Mouse (Mus musculus): ENCODE data around the gene Majin. TPM values are rescaled to one million over a fixed set of nuclear protein-coding genes. Genes with fewer than 3 reads are reported as not detected.

Majin gene
- polyA plus RNA-seq, 1 experiment from 2014 or later, result not detected

DNA sequence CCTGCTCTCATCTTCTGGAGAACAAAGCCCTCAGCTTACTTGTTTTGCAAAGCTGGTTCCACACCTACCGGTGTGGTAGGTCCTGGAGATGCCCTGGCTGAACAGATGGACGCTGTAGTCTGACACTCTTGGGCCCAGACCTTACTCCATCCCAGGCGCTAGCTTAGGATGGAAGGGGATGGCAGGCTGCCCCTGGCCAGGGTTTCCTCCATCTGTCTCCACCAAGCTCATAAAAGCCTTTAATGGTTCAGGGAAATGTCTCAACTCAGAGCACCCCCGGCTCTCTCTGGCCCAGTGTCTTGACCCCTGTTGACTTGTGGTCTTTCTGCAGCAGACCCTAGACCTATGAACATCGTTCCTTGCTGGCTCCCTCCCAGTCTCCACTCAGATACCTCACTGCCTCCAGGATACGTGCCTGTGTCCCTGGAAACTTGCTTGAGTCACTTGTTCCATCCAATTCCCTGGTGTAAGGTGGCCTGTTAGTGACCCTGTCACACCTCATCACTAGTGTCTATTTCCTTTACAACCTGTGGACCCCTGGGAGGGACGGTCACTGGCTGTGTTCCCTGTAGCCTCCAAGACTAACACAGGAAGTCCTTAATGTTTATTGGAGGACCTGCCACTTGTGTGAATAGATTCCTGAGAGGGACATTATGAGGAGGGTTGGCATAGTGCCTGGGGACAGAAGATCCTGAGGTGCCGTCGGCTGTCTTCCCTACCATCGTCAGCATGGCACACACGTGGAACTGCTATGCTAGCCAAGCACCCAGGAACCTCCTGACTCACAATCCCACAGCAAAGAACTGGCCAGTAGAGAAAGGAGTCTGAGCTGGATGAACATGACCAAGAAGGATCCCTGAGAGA, 83.3 kb downstream of the Majin start:
- peaks cover 9% of the 10 kb centered on the region; the same call in 1 of the 2 replicates for H3K27me3 ChIP-seq
- ATAC-seq, result peak; percentile 13; the same call in 1 of the 2 replicates
- no peak overlapping the region for H3K4me3 ChIP-seq
- H3K36me3 ChIP-seq (ENCODE audit: poor library complexity, severe bottlenecking), result peaks cover 4% of the 10 kb centered on the region; the same call in 1 of the 2 replicates
- H3K9me3 ChIP-seq (replicated peaks), result no peaks in the 10 kb centered on the region
- H3K27ac ChIP-seq, result no peak overlapping the region
- no peak overlapping the region for H3K9ac ChIP-seq
- H3K4me1 ChIP-seq, result no peaks in the 10 kb centered on the region
- no peak overlapping the region for H3K4me2 ChIP-seq
- 78% methylated on average over 11 of the region's 11 CpGs for WGBS

DNA sequence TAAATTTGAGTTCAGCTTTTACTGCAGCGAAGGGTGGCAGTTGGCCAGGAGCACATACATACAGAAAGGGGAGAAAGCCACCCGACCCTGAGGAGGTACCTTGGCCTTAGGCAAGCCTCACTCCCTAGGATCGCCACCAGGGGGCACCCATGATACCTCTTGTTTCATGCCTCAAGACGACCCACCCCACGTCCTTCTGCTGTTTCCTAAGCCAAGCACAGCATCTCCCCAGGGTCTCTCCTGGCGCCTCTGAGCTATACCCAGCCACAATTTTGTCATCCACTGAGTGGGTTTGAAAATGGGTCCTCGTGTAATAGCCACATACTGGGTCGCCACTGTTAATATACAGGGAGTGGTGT, 84.0 kb downstream of the Majin start:
- no peak overlapping the region for H3K4me2 ChIP-seq
- H3K27ac ChIP-seq, result no peak overlapping the region
- peaks cover 9% of the 10 kb centered on the region; the same call in 1 of the 2 replicates for H3K27me3 ChIP-seq
- H3K9ac ChIP-seq, result no peak overlapping the region
- H3K4me1 ChIP-seq, result no peaks in the 10 kb centered on the region
- 13% methylated on average over 8 of the region's 8 CpGs for WGBS
- H3K4me3 ChIP-seq, result no peak overlapping the region
- no peaks in the 10 kb centered on the region for H3K9me3 ChIP-seq (replicated peaks)
- no peaks in the 10 kb centered on the region for H3K36me3 ChIP-seq (ENCODE audit: poor library complexity, severe bottlenecking)
- peak; percentile 78 for ATAC-seq

DNA sequence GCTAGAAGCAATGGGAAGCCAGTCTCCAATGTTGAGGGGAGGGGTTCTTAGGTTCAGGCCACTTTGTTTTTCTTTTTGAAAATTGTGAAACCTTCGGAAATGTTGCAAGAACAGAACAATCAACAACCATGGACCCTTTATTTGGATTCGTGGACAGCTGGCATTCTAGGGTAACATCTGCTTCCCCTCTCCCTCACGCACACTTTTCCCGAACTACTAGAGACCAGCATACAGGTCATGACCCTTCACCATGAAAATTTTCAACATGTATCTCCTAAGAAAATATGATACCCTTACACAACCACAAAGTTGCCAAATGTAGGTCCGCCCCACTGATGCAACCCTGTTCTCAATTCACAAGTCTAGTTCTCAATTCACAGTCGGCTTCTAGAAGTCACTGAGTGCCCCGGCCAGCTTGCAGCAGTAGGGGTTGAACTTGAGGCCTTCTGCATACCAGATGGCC, 84.5 kb downstream of the Majin start:
- 89% methylated on average over 7 of the region's 7 CpGs for WGBS
- ATAC-seq, result no peak
- H3K4me1 ChIP-seq, result no peaks in the 10 kb centered on the region

GRCm38 (mm10) chr19:6269798-6270475, 85.7 kb downstream of the Majin start:
- WGBS, result 91% methylated on average over 8 of the region's 8 CpGs
- H3K27me3 ChIP-seq, result peaks cover 9% of the 10 kb centered on the region; the same call in 1 of the 2 replicates

More for the DNA sequence above, 84.5 kb downstream of the Majin start:
- Histone ChIP-seq H3K27me3 (peaks cover 9% of the 10 kb centered on the region; the same call in 1 of the 2 replicates), H3K9ac (no peak overlapping the region), H3K4me3 (no peak overlapping the region), H3K36me3 (ENCODE audit: poor library complexity, severe bottlenecking) (no peaks in the 10 kb centered on the region), H3K4me2 (no peak overlapping the region), H3K27ac (no peak overlapping the region), H3K9me3 (replicated peaks) (no peaks in the 10 kb centered on the region)

GRCm38 (mm10) chr19:6270661-6271060, 86.5 kb downstream of the Majin start:
- Histone ChIP-seq H3K27ac (no peak overlapping the region), H3K4me3 (no peak overlapping the region), H3K27me3 (peaks cover 9% of the 10 kb centered on the region; the same call in 1 of the 2 replicates), H3K36me3 (ENCODE audit: poor library complexity, severe bottlenecking) (no peaks in the 10 kb centered on the region), H3K9ac (peak overlapping the region; percentile 57), H3K9me3 (replicated peaks) (no peaks in the 10 kb centered on the region), H3K4me2 (no peak overlapping the region), H3K4me1 (peaks cover 6% of the 10 kb centered on the region)
- WGBS, result 61% methylated on average over 9 of the region's 9 CpGs
- no peak for ATAC-seq

More at GRCm38 (mm10) chr19:6269798-6270475, 85.7 kb downstream of the Majin start:
- H3K4me3 ChIP-seq, result no peak overlapping the region
- H3K9me3 ChIP-seq (replicated peaks), result no peaks in the 10 kb centered on the region
- no peak overlapping the region for H3K9ac ChIP-seq
- H3K4me2 ChIP-seq, result no peak overlapping the region
- no peaks in the 10 kb centered on the region for H3K36me3 ChIP-seq (ENCODE audit: poor library complexity, severe bottlenecking)
- no peak for ATAC-seq
- H3K27ac ChIP-seq, result no peak overlapping the region
- H3K4me1 ChIP-seq, result no peaks in the 10 kb centered on the region

GRCm38 (mm10) chr19:6271206-6271605, 87.0 kb downstream of the Majin start:
- Histone ChIP-seq H3K9me3 (replicated peaks) (no peaks in the 10 kb centered on the region), H3K4me2 (no peak overlapping the region), H3K4me3 (no peak overlapping the region), H3K27ac (no peak overlapping the region), H3K9ac (peak overlapping the region; percentile 57), H3K27me3 (peaks cover 9% of the 10 kb centered on the region; the same call in 1 of the 2 replicates), H3K36me3 (ENCODE audit: poor library complexity, severe bottlenecking) (no peaks in the 10 kb centered on the region), H3K4me1 (peaks cover 11% of the 10 kb centered on the region)
- ATAC-seq, result no peak
- 33% methylated on average over 8 of the region's 8 CpGs for WGBS

DNA sequence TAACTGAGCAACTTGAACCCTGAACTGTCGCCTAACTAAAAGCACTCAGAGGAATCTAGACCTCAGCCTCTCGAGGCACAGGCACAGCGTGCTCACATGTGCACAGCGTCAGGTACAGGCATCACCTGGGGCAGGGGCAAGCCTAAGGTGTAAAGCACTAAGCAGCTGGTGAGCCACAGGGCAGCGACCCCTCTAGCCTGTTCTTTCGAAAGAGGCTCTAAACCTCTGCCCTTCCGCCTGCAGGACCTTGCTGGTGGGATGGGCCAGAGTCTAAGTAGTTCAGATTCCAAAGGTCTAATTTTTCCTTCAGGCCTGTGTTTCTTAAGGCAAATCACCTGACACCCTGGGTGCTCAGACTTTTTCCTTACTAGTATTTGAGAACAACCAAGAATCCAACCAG, 87.9 kb downstream of the Majin start:
- ATAC-seq, result no peak
- peaks cover 11% of the 10 kb centered on the region for H3K4me1 ChIP-seq
- H3K27ac ChIP-seq, result no peak overlapping the region
- H3K4me2 ChIP-seq, result no peak overlapping the region
- H3K4me3 ChIP-seq, result no peak overlapping the region
- no peaks in the 10 kb centered on the region for H3K9me3 ChIP-seq (replicated peaks)
- 67% methylated on average over 7 of the region's 7 CpGs for WGBS
- H3K36me3 ChIP-seq (ENCODE audit: poor library complexity, severe bottlenecking), result no peaks in the 10 kb centered on the region
- H3K9ac ChIP-seq, result no peak overlapping the region
- H3K27me3 ChIP-seq, result peaks cover 8% of the 10 kb centered on the region; the same call in 1 of the 2 replicates

- Histone ChIP-seq H3K9ac (no peak overlapping the region), H3K27ac (no peak overlapping the region), H3K4me2 (no peak overlapping the region), H3K4me3 (no peak overlapping the region), H3K4me1 (peaks cover 13% of the 10 kb centered on the region), H3K27me3 (peaks cover under 1% of the 10 kb centered on the region; the same call in 1 of the 2 replicates), H3K36me3 (ENCODE audit: poor library complexity, severe bottlenecking) (no peaks in the 10 kb centered on the region), H3K9me3 (replicated peaks) (no peaks in the 10 kb centered on the region)
- 85% methylated on average over 4 of the region's 4 CpGs for WGBS
- no peak for ATAC-seq
Measured at GRCm38 (mm10) chr19:6272738-6273137, 88.5 kb downstream of the Majin start.

DNA sequence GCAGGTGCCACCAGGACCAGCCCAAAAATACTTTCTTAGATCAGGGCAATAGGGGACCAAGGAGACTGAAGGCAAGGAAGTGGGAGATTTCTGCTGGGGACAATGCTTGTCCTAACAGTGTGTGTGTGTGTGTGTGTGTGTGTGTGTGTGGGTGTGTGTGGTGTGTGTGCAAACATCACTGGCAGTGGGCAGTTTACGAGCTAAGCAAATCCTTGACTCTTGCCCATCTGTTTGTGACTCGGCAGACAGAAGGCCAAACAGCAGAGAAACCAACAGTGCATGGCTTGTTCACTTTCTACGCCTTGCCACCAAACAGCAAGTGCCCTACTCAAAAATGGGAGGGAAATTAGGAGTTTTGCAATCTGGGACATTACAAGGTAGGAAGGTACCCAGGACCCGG, 89.4 kb downstream of the Majin start:
- Histone ChIP-seq H3K9me3 (replicated peaks) (no peaks in the 10 kb centered on the region), H3K27ac (no peak overlapping the region), H3K4me2 (no peak overlapping the region), H3K4me3 (no peak overlapping the region), H3K27me3 (no peaks in the 10 kb centered on the region), H3K9ac (no peak overlapping the region), H3K4me1 (peaks cover 21% of the 10 kb centered on the region), H3K36me3 (ENCODE audit: poor library complexity, severe bottlenecking) (no peaks in the 10 kb centered on the region)
- WGBS, result 96% methylated on average over 4 of the region's 4 CpGs
- ATAC-seq, result no peak

MicroRNAs encoded within 50 kb of the gene (microRNA counts, 519-probe panel; counts per million panel counts)
- microRNA mmu-miR-192, result 2,287 counts per million, percentile 60 among the panel's probes with 10 or more counts

Small RNA genes lying within 50 kb of the gene (microRNA-seq; reads per million reads assigned to microRNA genes)
- gene Mir192, result 97.4 reads per million, percentile 50 among the genes with 10 or more reads in this experiment
- 60.9 reads per million, percentile 44 among the genes with 10 or more reads in this experiment for gene Mir194-2

Other genes with a start within 250 kb of the Majin start
- gene Pola2, start 220.2 kb upstream of the Majin start, polyA plus RNA-seq (2015; fragmentation: Nextera tagmentation; extraction: Ambion mirVana), result 52.6 and 55.9 TPM in 2 replicates
- not detected in 2 replicates for gene Slc22a20, start 198.2 kb upstream of the Majin start, polyA plus RNA-seq (2015; fragmentation: Nextera tagmentation; extraction: Ambion mirVana)
- 1.0 and 1.1 TPM in 2 replicates for gene Capn1, start 168.5 kb upstream of the Majin start, polyA plus RNA-seq (2015; fragmentation: Nextera tagmentation; extraction: Ambion mirVana)
- 23.8 and 26.0 TPM in 2 replicates for gene Syvn1, start 137.8 kb upstream of the Majin start, polyA plus RNA-seq (2015; fragmentation: Nextera tagmentation; extraction: Ambion mirVana)
- 75.6 and 80.7 TPM in 2 replicates for gene Mrpl49, start 126.6 kb upstream of the Majin start, polyA plus RNA-seq (2015; fragmentation: Nextera tagmentation; extraction: Ambion mirVana)
- gene Fau, start 126.5 kb upstream of the Majin start, polyA plus RNA-seq (2015; fragmentation: Nextera tagmentation; extraction: Ambion mirVana), result 677 and 758 TPM in 2 replicates
- 31.1 and 33.7 TPM in 2 replicates for gene Znhit2, start 123.2 kb upstream of the Majin start, polyA plus RNA-seq (2015; fragmentation: Nextera tagmentation; extraction: Ambion mirVana)
- 28.3 and 30.3 TPM in 2 replicates for gene Tm7sf2, start 116.0 kb upstream of the Majin start, polyA plus RNA-seq (2015; fragmentation: Nextera tagmentation; extraction: Ambion mirVana)
- gene Vps51, start 107.2 kb upstream of the Majin start, polyA plus RNA-seq (2015; fragmentation: Nextera tagmentation; extraction: Ambion mirVana), result 70.7 and 85.7 TPM in 2 replicates
- gene Tmem262, start 104.4 kb upstream of the Majin start, polyA plus RNA-seq (2015; fragmentation: Nextera tagmentation; extraction: Ambion mirVana), result not detected in 2 replicates
- 1.9 and 3.1 TPM in 2 replicates for gene Gm28374, start 102.1 kb upstream of the Majin start, polyA plus RNA-seq (2015; fragmentation: Nextera tagmentation; extraction: Ambion mirVana)
- gene Zfpl1, start 99.4 kb upstream of the Majin start, polyA plus RNA-seq (2015; fragmentation: Nextera tagmentation; extraction: Ambion mirVana), result 71.7 and 76.6 TPM in 2 replicates
- 44.6 and 45.8 TPM in 2 replicates for gene Cdca5, start 99.4 kb upstream of the Majin start, polyA plus RNA-seq (2015; fragmentation: Nextera tagmentation; extraction: Ambion mirVana)
- 0.36 and 0.63 TPM in 2 replicates for gene AC131692.1, start 90.0 kb upstream of the Majin start, polyA plus RNA-seq (2015; fragmentation: Nextera tagmentation; extraction: Ambion mirVana)
- gene Naaladl1, start 78.6 kb upstream of the Majin start, polyA plus RNA-seq (2015; fragmentation: Nextera tagmentation; extraction: Ambion mirVana), result 0.43 and 0.87 TPM in 2 replicates
- gene Sac3d1, start 65.7 kb upstream of the Majin start, polyA plus RNA-seq (2015; fragmentation: Nextera tagmentation; extraction: Ambion mirVana), result 45.4 and 46.4 TPM in 2 replicates
- 32.5 and 35.0 TPM in 2 replicates for gene Snx15, start 56.1 kb upstream of the Majin start, polyA plus RNA-seq (2015; fragmentation: Nextera tagmentation; extraction: Ambion mirVana)
- not detected in 2 replicates for gene Batf2, start 43.4 kb upstream of the Majin start, polyA plus RNA-seq (2015; fragmentation: Nextera tagmentation; extraction: Ambion mirVana)
- 86.1 and 87.1 TPM in 2 replicates for gene Arl2, start 42.8 kb upstream of the Majin start, polyA plus RNA-seq (2015; fragmentation: Nextera tagmentation; extraction: Ambion mirVana)
- gene Gpha2, start 42.0 kb downstream of the Majin start, polyA plus RNA-seq (2015; fragmentation: Nextera tagmentation; extraction: Ambion mirVana), result 0.31 TPM in 1 of 2 replicates, not detected in the other
- 53.7 and 58.8 TPM in 2 replicates for gene Ppp2r5b, start 51.5 kb downstream of the Majin start, polyA plus RNA-seq (2015; fragmentation: Nextera tagmentation; extraction: Ambion mirVana)
- 8.9 and 9.7 TPM in 2 replicates for gene Atg2a, start 57.3 kb downstream of the Majin start, polyA plus RNA-seq (2015; fragmentation: Nextera tagmentation; extraction: Ambion mirVana)
- gene Ehd1, start 92.3 kb downstream of the Majin start, polyA plus RNA-seq (2015; fragmentation: Nextera tagmentation; extraction: Ambion mirVana), result 74.3 and 75.6 TPM in 2 replicates
- 0.22 and 0.39 TPM in 2 replicates for gene Cdc42bpg, start 122.1 kb downstream of the Majin start, polyA plus RNA-seq (2015; fragmentation: Nextera tagmentation; extraction: Ambion mirVana)
- gene Men1, start 150.6 kb downstream of the Majin start, polyA plus RNA-seq (2015; fragmentation: Nextera tagmentation; extraction: Ambion mirVana), result 83.8 and 92.4 TPM in 2 replicates
- 11.3 and 15.4 TPM in 2 replicates for gene Map4k2, start 156.7 kb downstream of the Majin start, polyA plus RNA-seq (2015; fragmentation: Nextera tagmentation; extraction: Ambion mirVana)
- gene Sf1, start 179.3 kb downstream of the Majin start, polyA plus RNA-seq (2015; fragmentation: Nextera tagmentation; extraction: Ambion mirVana), result 134 and 139 TPM in 2 replicates
- 2.0 and 2.1 TPM in 2 replicates for gene Pygm, start 200.0 kb downstream of the Majin start, polyA plus RNA-seq (2015; fragmentation: Nextera tagmentation; extraction: Ambion mirVana)
- gene Rasgrp2, start 215.0 kb downstream of the Majin start, polyA plus RNA-seq (2015; fragmentation: Nextera tagmentation; extraction: Ambion mirVana), result 21.1 and 25.1 TPM in 2 replicates
- 16.9 and 18.1 TPM in 2 replicates for gene Nrxn2, start 234.3 kb downstream of the Majin start, polyA plus RNA-seq (2015; fragmentation: Nextera tagmentation; extraction: Ambion mirVana)

All from forebrain, embryonic 13.5 days (tissue).